Mouse (Mus musculus): ENCODE measurements around the gene Xylt2. TPM values are rescaled to one million over a fixed set of nuclear protein-coding genes. Genes with fewer than 3 reads are reported as not detected.
A peak's percentile ranks its signal among the peaks of the same experiment; 100 is the strongest.

Gene Xylt2
- polyA plus RNA-seq, 1 experiment from 2014 or later, result 16.0 TPM

GRCm38 (mm10) chr11:94629884-94630198 lies 47.5 kb downstream of the Xylt2 start:
- ATAC-seq (ENCODE audit: low read depth), result peak; percentile 74; the same call in 1 of the 2 replicates
- under 1% methylated on average over 28 of the region's 28 CpGs for WGBS

GRCm38 (mm10) chr11:94629199-94629883 lies 48.0 kb downstream of the Xylt2 start, which contains the start of gene Lrrc59:
Gene Lrrc59, plus strand, starts transcription at chr11:94629767.
- peak; percentile 98 for ATAC-seq (ENCODE audit: low read depth)
- Histone ChIP-seq H3K4me2 (peak within 1 kb of the TSS; percentile 98), H3K9ac (peak within 1 kb of the TSS; percentile 93), H3K36me3 (peaks cover 27% of the 10 kb centered on the region), H3K27me3 (no peaks in the 10 kb centered on the region), H3K4me1 (replicated peaks) (peaks cover 15% of the 10 kb centered on the region), H3K27ac (replicated peaks) (peak within 1 kb of the TSS; percentile 55), H3K9me3 (no peaks in the 10 kb centered on the region), H3K4me3 (peak within 1 kb of the TSS; percentile 88)
- 7% methylated on average over 41 of the region's 41 CpGs for whole genome bisulfite sequencing

More at GRCm38 (mm10) chr11:94629884-94630198, 47.5 kb downstream of the Xylt2 start:
- peak overlapping the region; percentile 93 for H3K9ac ChIP-seq
- H3K4me3 ChIP-seq, result peak overlapping the region; percentile 88
- H3K4me2 ChIP-seq, result peak overlapping the region; percentile 98
- H3K27ac ChIP-seq (replicated peaks), result peak overlapping the region; percentile 55
- H3K9me3 ChIP-seq, result no peaks in the 10 kb centered on the region
- H3K36me3 ChIP-seq, result peaks cover 32% of the 10 kb centered on the region
- H3K4me1 ChIP-seq (replicated peaks), result peaks cover 15% of the 10 kb centered on the region
- H3K27me3 ChIP-seq, result no peaks in the 10 kb centered on the region

GRCm38 (mm10) chr11:94622162-94622561 lies 55.2 kb downstream of the Xylt2 start:
- Histone ChIP-seq H3K4me1 (replicated peaks) (no peaks in the 10 kb centered on the region), H3K9ac (no peak overlapping the region), H3K9me3 (no peaks in the 10 kb centered on the region), H3K36me3 (no peaks in the 10 kb centered on the region), H3K27me3 (no peaks in the 10 kb centered on the region), H3K4me3 (no peak overlapping the region), H3K4me2 (no peak overlapping the region), H3K27ac (replicated peaks) (no peak overlapping the region)
- 87% methylated on average over 2 of the region's 2 CpGs for WGBS
- no peak for ATAC-seq (ENCODE audit: low read depth)

GRCm38 (mm10) chr11:94621458-94621852 lies 55.9 kb downstream of the Xylt2 start:
- H3K4me1 ChIP-seq (replicated peaks), result no peaks in the 10 kb centered on the region
- no peak overlapping the region for H3K4me2 ChIP-seq
- no peak overlapping the region for H3K27ac ChIP-seq (replicated peaks)
- H3K36me3 ChIP-seq, result no peaks in the 10 kb centered on the region
- no peak overlapping the region for H3K9ac ChIP-seq
- no peaks in the 10 kb centered on the region for H3K27me3 ChIP-seq
- no peaks in the 10 kb centered on the region for H3K9me3 ChIP-seq
- ATAC-seq (ENCODE audit: low read depth), result no peak
- H3K4me3 ChIP-seq, result no peak overlapping the region

- Histone ChIP-seq H3K36me3 (no peaks in the 10 kb centered on the region), H3K9me3 (no peaks in the 10 kb centered on the region), H3K9ac (no peak overlapping the region), H3K27me3 (0 out of 2 replicates have a peak, but pooled peaks cover under 1% of the 10 kb centered on the region), H3K27ac (replicated peaks) (no peak overlapping the region), H3K4me3 (no peak overlapping the region), H3K4me2 (no peak overlapping the region), H3K4me1 (replicated peaks) (no peaks in the 10 kb centered on the region)
- WGBS, result 66% methylated on average over 6 of the region's 6 CpGs
- no peak for ATAC-seq (ENCODE audit: low read depth)
These were observed 56.4 kb downstream of the Xylt2 start for GRCm38 (mm10) chr11:94620766-94621457.

- Histone ChIP-seq H3K27ac (replicated peaks) (no peak overlapping the region), H3K9me3 (no peaks in the 10 kb centered on the region), H3K36me3 (no peaks in the 10 kb centered on the region), H3K9ac (no peak overlapping the region), H3K4me3 (no peak overlapping the region), H3K4me2 (no peak overlapping the region), H3K27me3 (0 out of 2 replicates have a peak, but pooled peaks cover 5% of the 10 kb centered on the region), H3K4me1 (replicated peaks) (no peaks in the 10 kb centered on the region)
- WGBS, result 98% methylated on average over 2 of the region's 2 CpGs
- ATAC-seq (ENCODE audit: low read depth), result no peak
These were observed 59.7 kb downstream of the Xylt2 start for GRCm38 (mm10) chr11:94617646-94618045.

GRCm38 (mm10) chr11:94615494-94615893 lies 61.8 kb downstream of the Xylt2 start:
- WGBS, result 54% methylated on average over 4 of the region's 4 CpGs
- Histone ChIP-seq H3K9ac (no peak overlapping the region), H3K27me3 (0 out of 2 replicates have a peak, but pooled peaks cover 5% of the 10 kb centered on the region), H3K9me3 (no peaks in the 10 kb centered on the region), H3K4me2 (no peak overlapping the region), H3K36me3 (no peaks in the 10 kb centered on the region), H3K4me3 (no peak overlapping the region), H3K27ac (replicated peaks) (no peak overlapping the region), H3K4me1 (replicated peaks) (0 out of 2 replicates have a peak, but pooled peaks cover 6% of the 10 kb centered on the region)
- no peak for ATAC-seq (ENCODE audit: low read depth)

GRCm38 (mm10) chr11:94614603-94615002 lies 62.7 kb downstream of the Xylt2 start:
- H3K27ac ChIP-seq (replicated peaks), result no peak overlapping the region
- H3K4me2 ChIP-seq, result no peak overlapping the region
- no peaks in the 10 kb centered on the region for H3K9me3 ChIP-seq
- no peak overlapping the region for H3K9ac ChIP-seq
- 0 out of 2 replicates have a peak, but pooled peaks cover 5% of the 10 kb centered on the region for H3K27me3 ChIP-seq
- H3K4me1 ChIP-seq (replicated peaks), result 0 out of 2 replicates have a peak, but pooled peaks cover 8% of the 10 kb centered on the region
- no peak overlapping the region for H3K4me3 ChIP-seq
- H3K36me3 ChIP-seq, result no peaks in the 10 kb centered on the region
- ATAC-seq (ENCODE audit: low read depth), result no peak
- 75% methylated on average over 4 of the region's 4 CpGs for WGBS

Other genes starting within 250 kb of the Xylt2 start
- 8.9 and 9.3 TPM in 2 replicates for gene Cacna1g, start 203.3 kb downstream of the Xylt2 start, polyA plus RNA-seq (2015; fragmentation: Nextera tagmentation; extraction: Ambion mirVana)
- 0.28 TPM in 1 of 2 replicates, not detected in the other for gene Spata20, start 191.3 kb downstream of the Xylt2 start, polyA plus RNA-seq (2015; fragmentation: Nextera tagmentation; extraction: Ambion mirVana)
- 0.24 and 0.51 TPM in 2 replicates for gene Epn3, start 177.5 kb downstream of the Xylt2 start, polyA plus RNA-seq (2015; fragmentation: Nextera tagmentation; extraction: Ambion mirVana)
- gene Mycbpap, start 155.8 kb downstream of the Xylt2 start, polyA plus RNA-seq (2015; fragmentation: Nextera tagmentation; extraction: Ambion mirVana), result 1.9 and 2.1 TPM in 2 replicates
- 4.7 and 5.4 TPM in 2 replicates for gene Rsad1, start 128.3 kb downstream of the Xylt2 start, polyA plus RNA-seq (2015; fragmentation: Nextera tagmentation; extraction: Ambion mirVana)
- 0.45 and 1.7 TPM in 2 replicates for gene Chad, start 112.5 kb downstream of the Xylt2 start, polyA plus RNA-seq (2015; fragmentation: Nextera tagmentation; extraction: Ambion mirVana)
- 2.0 and 2.2 TPM in 2 replicates for gene Acsf2, start 75.6 kb downstream of the Xylt2 start, polyA plus RNA-seq (2015; fragmentation: Nextera tagmentation; extraction: Ambion mirVana)
- gene Lrrc59, start 47.7 kb downstream of the Xylt2 start, polyA plus RNA-seq (2015; fragmentation: Nextera tagmentation; extraction: Ambion mirVana), result 169 and 170 TPM in 2 replicates
- 144 and 147 TPM in 2 replicates for gene Mrpl27, start 23.7 kb downstream of the Xylt2 start, polyA plus RNA-seq (2015; fragmentation: Nextera tagmentation; extraction: Ambion mirVana)
- gene Eme1, start 23.6 kb downstream of the Xylt2 start, polyA plus RNA-seq (2015; fragmentation: Nextera tagmentation; extraction: Ambion mirVana), result 5.0 and 5.2 TPM in 2 replicates
- gene Gm11541, start 27.0 kb upstream of the Xylt2 start, polyA plus RNA-seq (2015; fragmentation: Nextera tagmentation; extraction: Ambion mirVana), result 0.23 and 0.29 TPM in 2 replicates
- gene Cdc34b, start 64.3 kb upstream of the Xylt2 start, polyA plus RNA-seq (2015; fragmentation: Nextera tagmentation; extraction: Ambion mirVana), result not detected in 2 replicates
- gene Tmem92, start 105.2 kb upstream of the Xylt2 start, polyA plus RNA-seq (2015; fragmentation: Nextera tagmentation; extraction: Ambion mirVana), result not detected in 2 replicates

Measured in neural tube, embryonic 13.5 days (tissue).